Mouse (Mus musculus): ENCODE results near the gene Tmprss11b. TPM values are rescaled to one million over a fixed set of nuclear protein-coding genes. Genes with fewer than 3 reads are reported as not detected.
"Not testable (repeated sequence)": the region's sequence is repeated elsewhere in the genome, so short reads cannot be mapped to it uniquely, and the experiment has no call there.

Tmprss11b gene
- not detected in 2 replicates for polyA plus RNA-seq (2012; rRNA removed)

GRCm38 (mm10) chr5:86676262-86676661, at the start of gene Tmprss11b:
Tmprss11b (minus strand) TSS chr5:86676362.
- Histone ChIP-seq H3K4me3 (replicated peaks; ENCODE audit: insufficient read depth, low read depth, low read length) (no peak within 1 kb of the TSS), H3K4me1 (ENCODE audit: control insufficient read depth, insufficient read depth, low read length) (no peaks in the 10 kb centered on the region), H3K27ac (ENCODE audit: insufficient read depth, low read length) (no peak within 1 kb of the TSS), H3K27me3 (ENCODE audit: control insufficient read depth, insufficient read depth, low read length) (no peaks in the 10 kb centered on the region)
- 80% methylated on average over 5 of the region's 5 CpGs for WGBS
- TF ChIP-seq POLR2A (IDR thresholded peaks at IDR 0.05; ENCODE audit: borderline replicate concordance, insufficient read depth, low read length), result no peak
- TF ChIP-seq CTCF (IDR thresholded peaks at IDR 0.05; ENCODE audit: borderline replicate concordance, insufficient read depth, low read depth, low read length), result no peak
- DNase-seq, result no peak

GRCm38 (mm10) chr5:86725021-86725420, 48.9 kb upstream of the Tmprss11b start:
- H3K4me1 ChIP-seq (ENCODE audit: control insufficient read depth, insufficient read depth, low read length), result no peaks in the 10 kb centered on the region
- H3K4me3 ChIP-seq (replicated peaks; ENCODE audit: insufficient read depth, low read depth, low read length), result no peak overlapping the region
- no peaks in the 10 kb centered on the region for H3K27me3 ChIP-seq (ENCODE audit: control insufficient read depth, insufficient read depth, low read length)
- no peak overlapping the region for H3K27ac ChIP-seq (ENCODE audit: insufficient read depth, low read length)
- no peak for DNase-seq
- TF ChIP-seq POLR2A (IDR thresholded peaks at IDR 0.05; ENCODE audit: borderline replicate concordance, insufficient read depth, low read length) (no peak), CTCF (IDR thresholded peaks at IDR 0.05; ENCODE audit: borderline replicate concordance, insufficient read depth, low read depth, low read length) (no peak)

GRCm38 (mm10) chr5:86722820-86723460, 46.8 kb upstream of the Tmprss11b start:
- DNase-seq, result no peak
- Histone ChIP-seq H3K4me1 (ENCODE audit: control insufficient read depth, insufficient read depth, low read length) (no peaks in the 10 kb centered on the region), H3K27me3 (ENCODE audit: control insufficient read depth, insufficient read depth, low read length) (no peaks in the 10 kb centered on the region), H3K4me3 (replicated peaks; ENCODE audit: insufficient read depth, low read depth, low read length) (no peak overlapping the region), H3K27ac (ENCODE audit: insufficient read depth, low read length) (no peak overlapping the region)
- WGBS, result 48% methylated on average over 2 of the region's 2 CpGs
- no peak for TF ChIP-seq POLR2A (IDR thresholded peaks at IDR 0.05; ENCODE audit: borderline replicate concordance, insufficient read depth, low read length)
- no peak for TF ChIP-seq CTCF (IDR thresholded peaks at IDR 0.05; ENCODE audit: borderline replicate concordance, insufficient read depth, low read depth, low read length)

- H3K27ac ChIP-seq (ENCODE audit: insufficient read depth, low read length), result no peak overlapping the region
- no peak for DNase-seq
- H3K4me3 ChIP-seq (replicated peaks; ENCODE audit: insufficient read depth, low read depth, low read length), result no peak overlapping the region
- no peak for TF ChIP-seq CTCF (IDR thresholded peaks at IDR 0.05; ENCODE audit: borderline replicate concordance, insufficient read depth, low read depth, low read length)
- TF ChIP-seq POLR2A (IDR thresholded peaks at IDR 0.05; ENCODE audit: borderline replicate concordance, insufficient read depth, low read length), result no peak
- no peaks in the 10 kb centered on the region for H3K4me1 ChIP-seq (ENCODE audit: control insufficient read depth, insufficient read depth, low read length)
- WGBS, result 86% methylated on average over 2 of the region's 2 CpGs
- H3K27me3 ChIP-seq (ENCODE audit: control insufficient read depth, insufficient read depth, low read length), result no peaks in the 10 kb centered on the region
Measured at GRCm38 (mm10) chr5:86714967-86715366, 38.8 kb upstream of the Tmprss11b start.

GRCm38 (mm10) chr5:86704923-86705322, 28.8 kb upstream of the Tmprss11b start:
- 80% methylated on average over 3 of the region's 3 CpGs for WGBS
- Histone ChIP-seq H3K27ac (ENCODE audit: insufficient read depth, low read length) (no peak overlapping the region), H3K4me3 (replicated peaks; ENCODE audit: insufficient read depth, low read depth, low read length) (no peak overlapping the region), H3K4me1 (ENCODE audit: control insufficient read depth, insufficient read depth, low read length) (no peaks in the 10 kb centered on the region), H3K27me3 (ENCODE audit: control insufficient read depth, insufficient read depth, low read length) (no peaks in the 10 kb centered on the region)
- no peak for DNase-seq
- TF ChIP-seq CTCF (IDR thresholded peaks at IDR 0.05; ENCODE audit: borderline replicate concordance, insufficient read depth, low read depth, low read length) (no peak), POLR2A (IDR thresholded peaks at IDR 0.05; ENCODE audit: borderline replicate concordance, insufficient read depth, low read length) (no peak)

- whole genome bisulfite sequencing, result 54% methylated on average over 4 of the region's 4 CpGs
- TF ChIP-seq CTCF (IDR thresholded peaks at IDR 0.05; ENCODE audit: borderline replicate concordance, insufficient read depth, low read depth, low read length) (peak; percentile 39; the same call in 1 of the 2 replicates), POLR2A (IDR thresholded peaks at IDR 0.05; ENCODE audit: borderline replicate concordance, insufficient read depth, low read length) (no peak)
- no peaks in the 10 kb centered on the region for H3K27me3 ChIP-seq (ENCODE audit: control insufficient read depth, insufficient read depth, low read length)
- H3K27ac ChIP-seq (ENCODE audit: insufficient read depth, low read length), result no peak overlapping the region
- DNase-seq, result peak; percentile 10 to 23
- no peak overlapping the region for H3K4me3 ChIP-seq (replicated peaks; ENCODE audit: insufficient read depth, low read depth, low read length)
- no peaks in the 10 kb centered on the region for H3K4me1 ChIP-seq (ENCODE audit: control insufficient read depth, insufficient read depth, low read length)
Measured at GRCm38 (mm10) chr5:86684667-86685066, 8.5 kb upstream of the Tmprss11b start.

GRCm38 (mm10) chr5:86649185-86649584, 27.0 kb downstream of the Tmprss11b start:
- H3K4me3 ChIP-seq (replicated peaks; ENCODE audit: insufficient read depth, low read depth, low read length); H3K27me3 ChIP-seq (ENCODE audit: control insufficient read depth, insufficient read depth, low read length); H3K27ac ChIP-seq (ENCODE audit: insufficient read depth, low read length); H3K4me1 ChIP-seq (ENCODE audit: control insufficient read depth, insufficient read depth, low read length): not testable (repeated sequence)
- TF ChIP-seq CTCF (IDR thresholded peaks at IDR 0.05; ENCODE audit: borderline replicate concordance, insufficient read depth, low read depth, low read length), result 0 out of 2 replicates have a peak, but pooled peaks have one; percentile 17
- 29% methylated on average over 4 of the region's 4 CpGs for WGBS
- peak in 1 of 2 experiments; percentile 4 for DNase-seq

- WGBS, result 53% methylated on average over 3 of the region's 3 CpGs
- H3K4me1 ChIP-seq (ENCODE audit: control insufficient read depth, insufficient read depth, low read length), result no peaks in the 10 kb centered on the region
- H3K27me3 ChIP-seq (ENCODE audit: control insufficient read depth, insufficient read depth, low read length), result no peaks in the 10 kb centered on the region
- no peak for TF ChIP-seq POLR2A (IDR thresholded peaks at IDR 0.05; ENCODE audit: borderline replicate concordance, insufficient read depth, low read length)
- no peak for TF ChIP-seq CTCF (IDR thresholded peaks at IDR 0.05; ENCODE audit: borderline replicate concordance, insufficient read depth, low read depth, low read length)
- no peak overlapping the region for H3K27ac ChIP-seq (ENCODE audit: insufficient read depth, low read length)
- DNase-seq, result no peak
- no peak overlapping the region for H3K4me3 ChIP-seq (replicated peaks; ENCODE audit: insufficient read depth, low read depth, low read length)
Measured at GRCm38 (mm10) chr5:86640795-86641194, 35.4 kb downstream of the Tmprss11b start.

Measured in cerebellum, adult 2 months (tissue).